Mouse (Mus musculus): ENCODE results near the gene Zcchc24. TPM values are rescaled to one million over a fixed set of nuclear protein-coding genes. Genes with fewer than 3 reads are reported as not detected.

The Zcchc24 gene
- total RNA-seq, 1 experiment from 2014 or later = 4.2 TPM

DNA sequence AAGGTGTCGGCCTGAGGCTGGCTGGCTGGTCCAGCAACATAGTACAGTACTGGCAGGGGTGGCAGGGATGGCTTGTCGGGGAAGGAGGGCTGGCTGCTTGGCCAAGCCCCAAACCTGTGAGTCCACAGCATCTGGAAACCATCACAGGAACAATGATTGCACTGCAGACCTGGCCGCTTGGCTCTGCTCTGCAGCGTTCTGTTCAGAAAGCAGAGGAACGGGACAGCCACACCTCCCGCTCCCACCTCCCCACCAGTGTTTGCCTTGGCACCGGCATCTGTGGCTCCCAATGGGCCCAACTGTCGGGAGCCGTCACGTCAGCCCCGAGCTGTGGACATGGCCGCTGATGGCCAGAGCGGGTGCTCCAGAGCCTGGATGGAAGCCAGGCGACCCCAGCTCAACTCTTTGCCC, 30.2 kb downstream of the Zcchc24 start:
- no peak for ATAC-seq (replicated peaks in 1 of 2; ENCODE audit: insufficient read depth in 1 of 2, low FRiP score in 2 of 2, low TSS enrichment in 1 of 2, low read depth in 1 of 2, poor library complexity in 2 of 2, severe bottlenecking in 2 of 2)

DNA sequence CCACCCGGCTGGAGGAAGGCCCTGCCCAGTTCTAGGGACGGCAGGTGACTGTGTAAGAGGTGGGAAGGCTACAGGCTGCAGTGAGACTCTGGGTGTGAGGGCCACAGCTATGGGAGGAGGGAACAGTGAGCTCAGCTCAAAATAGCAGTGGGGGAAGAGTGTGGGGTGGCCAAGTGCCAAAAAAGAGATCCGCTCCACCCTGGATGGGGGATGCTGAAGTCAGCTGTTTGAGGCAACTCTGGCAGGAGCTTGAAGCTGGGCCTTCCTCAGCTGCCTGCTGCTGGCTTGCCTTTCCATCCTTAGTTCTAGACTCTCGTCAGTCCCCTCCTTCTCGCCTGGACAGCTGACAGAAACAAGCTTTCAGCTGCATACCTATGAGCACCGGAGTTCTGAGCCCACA, 32.2 kb downstream of the Zcchc24 start:
- peak; percentile 57 to 82 for ATAC-seq (replicated peaks in 1 of 2; ENCODE audit: insufficient read depth in 1 of 2, low FRiP score in 2 of 2, low TSS enrichment in 1 of 2, low read depth in 1 of 2, poor library complexity in 2 of 2, severe bottlenecking in 2 of 2)

DNA sequence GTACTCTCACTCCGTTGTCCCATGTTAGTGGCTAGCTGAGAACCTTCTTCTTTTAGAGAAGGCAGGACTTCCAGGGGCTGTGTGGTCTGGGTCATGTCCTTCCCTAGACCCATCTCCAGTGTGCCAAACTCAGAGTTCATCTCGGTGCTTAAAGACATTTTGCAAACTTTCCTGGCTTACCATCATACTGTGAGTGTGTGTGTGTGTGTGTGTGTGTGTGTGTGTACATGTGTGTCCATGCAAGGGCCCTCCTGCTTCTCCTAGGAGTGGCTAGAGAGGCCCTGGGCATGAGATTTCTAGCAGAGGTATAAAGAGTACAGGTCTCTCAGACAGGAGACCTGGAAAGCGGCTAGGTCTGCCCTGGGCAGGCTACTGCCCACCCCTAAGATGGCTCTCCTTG, 32.7 kb downstream of the Zcchc24 start:
- ATAC-seq (replicated peaks in 1 of 2; ENCODE audit: insufficient read depth in 1 of 2, low FRiP score in 2 of 2, low TSS enrichment in 1 of 2, low read depth in 1 of 2, poor library complexity in 2 of 2, severe bottlenecking in 2 of 2) = no peak

DNA sequence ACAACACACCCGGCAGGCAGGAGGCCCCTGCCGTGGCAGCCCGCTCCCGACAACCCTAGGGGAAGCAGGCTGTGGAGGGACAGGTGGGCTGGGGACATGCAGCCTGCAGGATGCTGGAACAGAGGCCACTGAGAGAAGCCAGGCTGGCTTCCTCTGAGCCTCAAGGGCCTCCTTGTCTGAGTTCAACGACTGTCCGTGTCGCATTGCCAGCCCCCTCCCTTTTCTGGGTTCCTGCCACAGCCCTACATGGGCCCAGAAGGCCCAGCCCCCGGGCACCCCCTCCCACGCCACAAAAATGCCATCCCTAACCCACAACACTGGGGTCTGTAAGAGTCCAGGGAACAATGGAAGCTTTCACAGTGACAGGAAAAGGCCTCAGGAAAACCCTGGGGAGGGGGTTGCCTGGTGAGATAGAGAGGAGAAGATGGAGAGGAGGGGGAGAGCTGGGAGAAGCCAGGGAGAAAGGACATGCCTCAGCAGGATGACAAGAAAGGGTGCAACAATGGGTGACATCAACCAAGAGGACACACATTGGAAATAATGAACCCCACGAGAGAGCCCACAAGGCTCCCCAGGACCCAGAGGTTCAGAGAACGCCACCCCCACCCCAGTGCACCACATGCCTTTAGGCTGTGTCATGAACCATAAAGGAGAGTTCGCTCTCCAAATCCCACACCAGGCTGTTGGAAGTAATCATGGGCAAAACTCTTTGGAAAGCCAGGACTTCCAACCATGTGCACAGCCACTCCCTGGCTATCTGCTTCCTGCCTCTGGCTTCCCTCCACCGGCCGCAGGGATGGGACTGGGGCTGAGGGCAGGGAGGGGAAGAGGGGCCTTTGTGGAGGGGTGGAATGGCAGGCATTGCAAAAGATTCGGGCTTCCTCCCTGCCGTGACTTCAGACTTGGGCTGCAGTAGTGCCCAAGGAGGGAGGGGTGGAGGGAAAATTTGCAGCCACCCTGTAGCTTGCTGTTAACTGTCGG, 33.8 kb downstream of the Zcchc24 start:
- peak; percentile 43 to 59; a peak in 2 of 4 replicates for ATAC-seq (replicated peaks in 1 of 2; ENCODE audit: insufficient read depth in 1 of 2, low FRiP score in 2 of 2, low TSS enrichment in 1 of 2, low read depth in 1 of 2, poor library complexity in 2 of 2, severe bottlenecking in 2 of 2)

DNA sequence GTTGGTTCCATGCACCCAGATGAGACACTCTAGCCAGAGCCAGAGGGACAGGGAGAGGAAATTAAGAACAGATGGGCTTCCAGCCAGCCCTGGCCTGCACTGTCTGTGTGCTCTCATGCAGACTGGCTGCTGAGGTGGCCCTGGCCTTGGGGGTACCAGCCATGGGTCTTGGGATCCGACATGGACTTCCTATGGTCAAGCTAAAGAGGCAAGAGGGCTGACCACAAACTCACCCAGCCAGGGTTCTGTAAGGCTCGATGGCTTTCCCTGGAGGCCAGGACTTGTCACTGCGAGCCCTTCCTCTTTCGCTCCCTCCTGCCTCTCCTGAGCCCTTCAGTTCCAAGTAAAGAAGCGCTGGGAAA, 41.7 kb downstream of the Zcchc24 start:
- ATAC-seq (replicated peaks in 1 of 2; ENCODE audit: insufficient read depth in 1 of 2, low FRiP score in 2 of 2, low TSS enrichment in 1 of 2, low read depth in 1 of 2, poor library complexity in 2 of 2, severe bottlenecking in 2 of 2) = peak in 1 of 2 experiments; percentile 39; a peak in 1 of 4 replicates

DNA sequence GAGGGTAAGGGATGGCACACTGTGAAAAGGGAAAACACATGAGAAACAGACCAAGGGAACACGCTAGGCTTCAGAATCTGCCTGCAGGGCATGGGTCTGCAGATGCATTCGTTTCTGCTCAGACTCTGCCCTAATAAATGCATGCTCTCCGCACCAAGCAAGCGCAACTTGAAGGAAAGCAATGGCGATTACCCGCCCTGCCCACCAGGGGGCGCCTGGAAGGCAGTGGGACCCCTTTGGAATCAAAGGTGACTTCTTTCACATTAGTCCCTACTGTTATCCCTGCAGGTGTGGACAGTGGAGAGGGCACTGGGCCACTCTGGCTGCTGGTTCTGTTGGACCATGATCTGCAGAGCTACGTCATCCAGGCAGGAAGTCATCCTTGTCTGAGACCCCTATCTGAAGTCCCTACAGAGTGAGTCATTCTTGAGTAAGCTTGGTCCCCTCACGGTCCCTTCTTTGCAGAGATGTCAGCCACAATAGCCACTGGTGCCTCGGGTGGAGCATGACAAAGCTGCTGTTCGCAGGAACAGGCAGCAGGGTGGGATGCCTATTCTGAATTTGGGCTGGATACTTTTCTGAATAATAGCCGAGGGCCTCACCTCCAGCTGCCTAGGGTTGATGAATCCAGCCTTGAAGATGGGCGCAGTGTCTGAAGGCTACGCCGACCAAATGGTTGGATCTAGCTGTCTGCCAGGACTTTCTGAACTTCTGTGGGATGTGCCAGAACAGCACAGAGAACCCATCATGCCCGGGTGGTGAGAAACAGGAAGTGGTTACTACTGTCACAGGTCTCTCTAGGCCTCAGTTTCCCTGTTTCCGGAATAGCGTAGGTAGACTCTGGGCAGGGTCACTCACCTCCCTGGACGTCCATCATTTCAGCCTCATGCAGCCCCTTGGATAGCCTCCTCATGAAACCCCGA, 42.4 kb downstream of the Zcchc24 start:
- ATAC-seq (replicated peaks in 1 of 2; ENCODE audit: insufficient read depth in 1 of 2, low FRiP score in 2 of 2, low TSS enrichment in 1 of 2, low read depth in 1 of 2, poor library complexity in 2 of 2, severe bottlenecking in 2 of 2) = peak in 1 of 2 experiments; percentile 61; a peak in 3 of 4 replicates

DNA sequence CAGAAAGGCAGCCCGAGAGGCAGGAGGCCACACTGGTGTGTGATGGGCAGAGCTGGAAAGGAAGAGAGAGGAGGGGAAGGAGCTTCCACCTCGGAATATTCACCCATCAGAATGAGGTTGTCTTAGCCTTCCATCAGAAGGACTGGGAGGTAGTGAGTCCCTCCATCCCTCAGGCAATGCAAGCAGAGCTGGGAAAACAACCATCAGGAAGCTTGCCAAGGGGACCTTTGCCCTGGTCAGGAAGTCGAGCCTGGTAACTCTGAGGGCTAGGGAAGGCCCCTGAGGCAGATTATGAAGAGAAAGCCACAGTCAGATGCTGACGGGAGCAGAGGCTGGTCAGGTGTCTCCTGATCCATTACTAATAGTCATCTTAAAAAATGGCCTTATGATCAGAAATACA, 43.1 kb downstream of the Zcchc24 start:
- ATAC-seq (replicated peaks in 1 of 2; ENCODE audit: insufficient read depth in 1 of 2, low FRiP score in 2 of 2, low TSS enrichment in 1 of 2, low read depth in 1 of 2, poor library complexity in 2 of 2, severe bottlenecking in 2 of 2) = no peak

DNA sequence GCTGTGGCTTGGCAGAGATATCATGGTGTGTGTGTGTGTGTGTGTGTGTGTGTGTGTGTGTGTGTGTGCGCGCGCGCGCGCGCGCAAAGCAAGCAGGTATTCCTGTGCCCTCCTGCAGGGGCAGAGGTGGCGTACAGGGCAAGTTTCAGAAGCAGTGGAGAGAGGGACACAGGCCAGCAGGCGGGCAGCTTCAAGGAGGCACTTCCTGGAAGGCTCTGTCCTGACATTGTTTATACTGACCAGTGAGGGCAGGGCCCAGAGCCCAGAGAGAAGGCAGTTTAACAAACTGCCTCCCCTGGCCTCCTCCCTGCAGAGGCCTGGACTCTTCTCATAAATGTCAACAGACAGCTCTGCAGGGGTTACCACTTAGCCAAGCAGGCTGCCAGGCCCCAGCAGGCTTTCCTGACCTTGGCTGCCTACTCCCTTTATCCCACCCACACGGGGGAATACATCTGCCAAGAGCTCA, 43.8 kb downstream of the Zcchc24 start:
- peak; percentile 50 to 63; a peak in 3 of 4 replicates for ATAC-seq (replicated peaks in 1 of 2; ENCODE audit: insufficient read depth in 1 of 2, low FRiP score in 2 of 2, low TSS enrichment in 1 of 2, low read depth in 1 of 2, poor library complexity in 2 of 2, severe bottlenecking in 2 of 2)

DNA sequence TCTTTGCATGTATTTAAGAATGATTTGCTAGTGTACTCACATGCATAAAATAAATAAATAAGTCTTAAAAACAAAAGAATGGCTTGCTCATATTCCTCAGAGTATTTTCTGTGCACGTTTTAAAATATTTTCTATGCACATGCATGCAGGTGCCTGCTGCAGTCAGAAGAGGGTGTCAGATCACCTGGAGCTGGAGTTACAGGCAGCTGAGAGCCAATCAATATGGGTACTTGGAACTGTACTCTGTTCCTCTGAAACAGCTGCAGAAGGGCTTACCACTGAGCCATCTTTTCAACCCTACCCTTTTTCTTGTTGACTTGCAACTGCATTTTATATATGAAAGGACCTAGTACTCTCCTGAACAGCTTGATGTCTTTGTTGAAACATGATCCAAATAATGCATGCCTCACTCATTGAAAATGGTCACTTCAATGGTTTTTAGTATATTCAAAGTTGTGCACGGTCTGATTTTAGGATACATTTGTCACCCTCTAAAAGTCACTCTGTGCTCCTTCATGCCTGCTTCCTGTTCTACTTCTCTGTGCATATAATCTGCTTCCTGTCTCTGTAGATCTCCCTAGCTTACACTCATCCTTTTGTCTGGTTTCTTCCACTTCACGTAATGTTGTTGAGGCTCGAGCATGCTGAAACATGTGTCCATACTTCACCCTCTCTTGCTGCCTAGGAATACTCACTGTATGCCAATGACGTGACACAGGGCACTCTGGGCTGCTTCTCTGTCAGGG, 47.7 kb downstream of the Zcchc24 start:
- ATAC-seq (replicated peaks in 1 of 2; ENCODE audit: insufficient read depth in 1 of 2, low FRiP score in 2 of 2, low TSS enrichment in 1 of 2, low read depth in 1 of 2, poor library complexity in 2 of 2, severe bottlenecking in 2 of 2) = no peak

DNA sequence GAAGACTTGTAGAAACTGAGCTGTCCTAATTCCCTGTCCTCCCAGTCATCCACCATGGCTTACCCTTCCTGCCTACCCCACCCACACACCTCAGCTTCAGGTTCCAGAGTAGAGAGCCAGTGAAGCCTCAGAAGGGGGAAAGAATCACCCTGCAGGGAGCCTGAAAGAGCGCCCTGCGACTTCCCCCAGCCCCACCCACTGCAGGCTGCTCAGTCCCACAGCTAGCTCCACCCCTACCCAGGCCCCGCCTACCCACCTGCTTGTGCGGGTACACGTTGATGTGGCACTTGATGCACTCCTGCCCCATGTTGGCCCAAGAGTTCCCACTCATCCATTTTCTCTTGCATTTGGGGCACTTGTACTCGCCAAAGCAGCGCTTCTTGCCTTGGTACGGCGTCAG, 49.5 kb downstream of the Zcchc24 start:
- ATAC-seq (replicated peaks in 1 of 2; ENCODE audit: insufficient read depth in 1 of 2, low FRiP score in 2 of 2, low TSS enrichment in 1 of 2, low read depth in 1 of 2, poor library complexity in 2 of 2, severe bottlenecking in 2 of 2) = peak; percentile 46 to 51; a peak in 3 of 4 replicates

DNA sequence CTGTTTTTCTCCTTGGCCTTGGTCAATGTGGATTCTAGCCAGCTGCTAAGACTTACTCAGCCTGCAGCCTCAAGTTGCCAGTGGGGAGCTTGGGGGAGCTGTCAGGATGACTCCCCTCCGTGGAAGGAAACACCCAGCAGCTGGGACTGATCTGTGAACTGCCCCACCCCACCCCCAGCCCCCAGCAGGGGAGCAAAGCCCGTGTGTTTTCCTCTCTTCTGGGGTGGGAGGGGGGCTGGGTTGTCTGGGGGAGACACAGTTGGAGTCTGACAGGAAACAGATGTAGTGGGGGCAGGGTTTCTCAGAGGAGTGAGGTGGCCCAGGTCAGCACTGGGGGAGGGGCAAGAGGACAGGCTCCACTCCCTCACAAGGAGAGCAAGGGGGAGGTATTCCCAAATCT, 50.4 kb downstream of the Zcchc24 start:
- ATAC-seq (replicated peaks in 1 of 2; ENCODE audit: insufficient read depth in 1 of 2, low FRiP score in 2 of 2, low TSS enrichment in 1 of 2, low read depth in 1 of 2, poor library complexity in 2 of 2, severe bottlenecking in 2 of 2) = peak; percentile 32 to 74; a peak in 3 of 4 replicates

DNA sequence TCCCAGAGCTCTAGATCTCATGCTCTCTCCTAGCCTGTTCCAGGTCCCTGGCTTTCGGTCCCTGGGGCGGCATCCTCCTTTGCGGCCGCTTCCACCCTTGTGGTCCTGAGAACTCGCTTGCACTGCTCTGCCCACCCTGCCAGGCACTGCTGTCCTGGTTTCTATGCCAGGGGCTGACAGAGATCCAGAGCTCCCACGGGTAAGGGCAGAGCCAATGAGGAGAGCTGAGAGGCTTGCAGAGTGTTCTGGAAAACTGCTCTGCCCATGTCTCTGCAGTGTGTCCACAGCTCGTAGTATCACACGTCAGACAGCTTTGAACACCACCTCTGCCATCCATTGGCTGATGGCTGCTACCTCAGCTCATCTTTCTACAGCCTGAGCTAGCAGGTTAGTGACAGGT, 51.1 kb downstream of the Zcchc24 start:
- ATAC-seq (replicated peaks in 1 of 2; ENCODE audit: insufficient read depth in 1 of 2, low FRiP score in 2 of 2, low TSS enrichment in 1 of 2, low read depth in 1 of 2, poor library complexity in 2 of 2, severe bottlenecking in 2 of 2) = no peak

DNA sequence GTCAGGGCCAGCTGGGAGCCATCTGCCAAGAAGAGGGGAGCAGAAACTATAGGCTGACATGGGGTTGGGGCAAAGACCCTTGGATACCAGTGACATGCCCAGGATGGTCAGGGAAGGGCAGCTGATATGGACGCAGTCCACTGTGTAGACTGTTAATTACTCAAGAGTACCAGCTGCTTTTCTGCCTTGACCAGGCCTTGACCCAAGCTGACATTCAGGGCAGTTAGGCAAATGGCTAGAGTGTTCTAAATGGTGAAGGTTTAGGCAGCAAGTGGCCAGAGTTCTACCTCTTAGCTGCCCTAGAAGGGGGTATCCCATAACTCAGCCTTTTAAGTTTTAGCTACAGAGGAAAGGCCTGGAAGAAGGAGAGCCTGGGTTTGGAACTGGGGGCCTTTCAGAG, 52.3 kb downstream of the Zcchc24 start:
- no peak for ATAC-seq (replicated peaks in 1 of 2; ENCODE audit: insufficient read depth in 1 of 2, low FRiP score in 2 of 2, low TSS enrichment in 1 of 2, low read depth in 1 of 2, poor library complexity in 2 of 2, severe bottlenecking in 2 of 2)

DNA sequence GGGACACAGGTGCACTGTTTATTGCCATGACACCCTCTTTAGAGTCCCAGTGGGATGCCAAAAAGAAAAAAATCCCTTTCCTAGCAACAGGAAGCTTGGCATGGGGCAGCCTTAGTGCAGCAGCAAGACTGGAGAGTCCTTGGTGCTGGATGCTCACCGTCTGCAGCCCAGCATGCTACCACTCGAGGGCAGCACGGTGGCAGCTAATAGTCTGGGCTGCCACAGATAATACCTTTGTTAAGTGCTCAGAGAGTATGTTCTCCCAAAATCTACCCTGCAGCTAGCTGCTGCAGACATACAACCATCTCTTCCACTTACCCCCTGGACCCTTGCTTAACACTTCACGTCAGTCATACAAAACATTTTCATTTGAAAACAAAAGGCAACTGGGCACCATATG, 55.4 kb downstream of the Zcchc24 start:
- no peak for ATAC-seq (replicated peaks in 1 of 2; ENCODE audit: insufficient read depth in 1 of 2, low FRiP score in 2 of 2, low TSS enrichment in 1 of 2, low read depth in 1 of 2, poor library complexity in 2 of 2, severe bottlenecking in 2 of 2)

DNA sequence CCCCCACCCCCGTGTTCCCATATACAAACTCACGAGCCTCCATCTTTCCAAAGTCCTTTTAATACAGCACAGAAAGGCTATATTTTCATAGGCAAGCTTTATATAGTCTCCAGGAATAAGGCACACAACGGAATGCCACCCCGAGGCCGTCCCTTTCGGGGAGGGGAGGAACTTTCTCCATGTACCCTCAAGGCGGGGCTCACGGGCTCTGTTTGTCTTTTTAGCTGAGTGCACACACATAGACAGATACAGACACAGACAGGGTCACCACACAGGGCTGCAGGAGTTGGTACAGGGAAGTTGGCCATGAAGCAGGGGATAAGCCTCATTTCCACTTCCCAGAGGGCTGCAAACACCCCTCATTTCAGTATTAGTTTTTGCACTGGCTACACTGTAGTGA, 57.2 kb downstream of the Zcchc24 start:
- no peak for ATAC-seq (replicated peaks in 1 of 2; ENCODE audit: insufficient read depth in 1 of 2, low FRiP score in 2 of 2, low TSS enrichment in 1 of 2, low read depth in 1 of 2, poor library complexity in 2 of 2, severe bottlenecking in 2 of 2)

DNA sequence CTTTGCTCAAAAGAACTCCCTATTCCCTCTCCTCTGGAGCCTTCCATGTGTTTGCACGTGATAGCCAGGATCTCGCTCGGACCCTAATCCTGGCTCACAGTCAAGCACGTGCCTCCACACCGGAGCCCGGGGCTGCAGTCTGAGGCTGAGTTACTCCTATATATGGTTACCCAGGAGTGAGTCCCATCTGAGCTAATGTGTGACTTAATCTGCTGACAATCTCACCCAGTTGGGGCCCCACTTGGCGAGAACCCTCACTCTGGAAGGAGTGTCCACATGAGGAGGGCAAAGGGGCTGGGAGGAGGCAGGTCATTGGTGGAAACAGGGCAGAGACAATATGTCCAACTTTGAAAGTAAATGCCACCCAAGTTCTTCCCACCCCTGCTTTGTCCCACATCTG, 57.7 kb downstream of the Zcchc24 start:
- no peak for ATAC-seq (replicated peaks in 1 of 2; ENCODE audit: insufficient read depth in 1 of 2, low FRiP score in 2 of 2, low TSS enrichment in 1 of 2, low read depth in 1 of 2, poor library complexity in 2 of 2, severe bottlenecking in 2 of 2)

DNA sequence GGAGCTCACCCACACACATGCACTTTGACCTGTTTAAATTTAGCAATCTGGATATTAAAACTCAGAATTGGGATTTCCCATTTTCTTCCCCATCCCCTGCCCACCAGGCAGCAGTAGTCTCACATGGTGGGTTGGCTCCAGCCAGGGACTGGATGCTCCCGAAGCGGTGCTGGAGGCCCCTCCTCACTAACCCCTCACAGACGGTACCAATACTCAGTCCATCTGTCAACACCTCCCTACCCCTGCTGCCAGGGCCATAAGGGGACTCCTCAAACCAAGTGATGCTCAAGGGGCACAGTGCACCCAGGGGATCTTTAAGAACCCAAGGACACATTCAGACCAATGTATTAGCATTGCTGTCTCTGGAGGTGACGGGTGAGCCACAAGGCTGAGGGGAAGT, 58.2 kb downstream of the Zcchc24 start:
- ATAC-seq (replicated peaks in 1 of 2; ENCODE audit: insufficient read depth in 1 of 2, low FRiP score in 2 of 2, low TSS enrichment in 1 of 2, low read depth in 1 of 2, poor library complexity in 2 of 2, severe bottlenecking in 2 of 2) = no peak
